Mouse (Mus musculus): ENCODE data around the gene Gcn1l1. TPM values are rescaled to one million over a fixed set of nuclear protein-coding genes. Genes with fewer than 3 reads are reported as not detected.

Gcn1l1 gene
- polyA plus RNA-seq, 1 experiment from 2014 or later = 46.1 TPM

GRCm38 (mm10) chr5:115551799-115552198, 13.3 kb upstream of the Gcn1l1 start:
- Histone ChIP-seq H3K27ac (replicated peaks) (no peak overlapping the region), H3K36me3 (peaks cover 5% of the 10 kb centered on the region; the same call in 1 of the 2 replicates), H3K9me3 (no peaks in the 10 kb centered on the region), H3K4me3 (no peak overlapping the region), H3K9ac (replicated peaks) (no peak overlapping the region), H3K27me3 (no peaks in the 10 kb centered on the region), H3K4me2 (replicated peaks) (no peak overlapping the region), H3K4me1 (no peaks in the 10 kb centered on the region)
- ATAC-seq (replicated peaks) = no peak
- 84% methylated on average over 13 of the region's 13 CpGs for WGBS

- H3K9ac ChIP-seq (replicated peaks) = no peak overlapping the region
- no peak overlapping the region for H3K4me3 ChIP-seq
- H3K4me1 ChIP-seq = no peaks in the 10 kb centered on the region
- ATAC-seq (replicated peaks) = no peak
- no peak overlapping the region for H3K27ac ChIP-seq (replicated peaks)
- peaks cover 5% of the 10 kb centered on the region; the same call in 1 of the 2 replicates for H3K36me3 ChIP-seq
- H3K4me2 ChIP-seq (replicated peaks) = no peak overlapping the region
- no peaks in the 10 kb centered on the region for H3K27me3 ChIP-seq
- 86% methylated on average over 33 of the region's 33 CpGs for WGBS
- no peaks in the 10 kb centered on the region for H3K9me3 ChIP-seq
Observed at GRCm38 (mm10) chr5:115553801-115554420, 11.1 kb upstream of the Gcn1l1 start.

- Histone ChIP-seq H3K9ac (replicated peaks) (no peak overlapping the region), H3K4me3 (no peak overlapping the region), H3K9me3 (no peaks in the 10 kb centered on the region), H3K4me1 (no peaks in the 10 kb centered on the region), H3K27ac (replicated peaks) (no peak overlapping the region), H3K27me3 (no peaks in the 10 kb centered on the region), H3K36me3 (peaks cover 5% of the 10 kb centered on the region; the same call in 1 of the 2 replicates), H3K4me2 (replicated peaks) (no peak overlapping the region)
- 95% methylated on average over 18 of the region's 18 CpGs for WGBS
- no peak for ATAC-seq (replicated peaks)
Observed at GRCm38 (mm10) chr5:115554536-115555291, 10.3 kb upstream of the Gcn1l1 start.

GRCm38 (mm10) chr5:115556217-115556616, 8.8 kb upstream of the Gcn1l1 start:
- Histone ChIP-seq H3K27ac (replicated peaks) (no peak overlapping the region), H3K4me3 (no peak overlapping the region), H3K9me3 (no peaks in the 10 kb centered on the region), H3K36me3 (peaks cover 8% of the 10 kb centered on the region), H3K27me3 (no peaks in the 10 kb centered on the region), H3K4me2 (replicated peaks) (no peak overlapping the region), H3K4me1 (peaks cover 12% of the 10 kb centered on the region), H3K9ac (replicated peaks) (no peak overlapping the region)
- no peak for ATAC-seq (replicated peaks)
- WGBS = 11% methylated on average over 8 of the region's 8 CpGs

GRCm38 (mm10) chr5:115558182-115558794, 6.8 kb upstream of the Gcn1l1 start:
- 93% methylated on average over 14 of the region's 14 CpGs for WGBS
- Histone ChIP-seq H3K4me1 (peaks cover 18% of the 10 kb centered on the region), H3K27me3 (no peaks in the 10 kb centered on the region), H3K9me3 (no peaks in the 10 kb centered on the region), H3K9ac (replicated peaks) (no peak overlapping the region), H3K36me3 (peaks cover 23% of the 10 kb centered on the region), H3K27ac (replicated peaks) (no peak overlapping the region), H3K4me3 (no peak overlapping the region), H3K4me2 (replicated peaks) (no peak overlapping the region)
- no peak for ATAC-seq (replicated peaks)

- Histone ChIP-seq H3K9me3 (no peaks in the 10 kb centered on the region), H3K27ac (replicated peaks) (peak within 1 kb of the TSS; percentile 84), H3K9ac (replicated peaks) (peak within 1 kb of the TSS; percentile 99), H3K4me1 (peaks cover 26% of the 10 kb centered on the region), H3K36me3 (peaks cover 32% of the 10 kb centered on the region), H3K27me3 (no peaks in the 10 kb centered on the region), H3K4me3 (peak within 1 kb of the TSS; percentile 98), H3K4me2 (replicated peaks) (peak within 1 kb of the TSS; percentile 47)
- peak; percentile 99 for ATAC-seq (replicated peaks)
- WGBS = under 1% methylated on average over 78 of the region's 78 CpGs
Observed at GRCm38 (mm10) chr5:115559237-115560101, 5.6 kb upstream of the Gcn1l1 start, which contains the start of gene Rplp0. Gene Rplp0 (plus strand): TSS chr5:115559467.

- Histone ChIP-seq H3K9me3 (no peaks in the 10 kb centered on the region), H3K9ac (replicated peaks) (peak overlapping the region; percentile 99), H3K4me2 (replicated peaks) (peak overlapping the region; percentile 47), H3K4me1 (peaks cover 29% of the 10 kb centered on the region), H3K27me3 (no peaks in the 10 kb centered on the region), H3K36me3 (peaks cover 32% of the 10 kb centered on the region), H3K27ac (replicated peaks) (no peak overlapping the region), H3K4me3 (peak overlapping the region; percentile 98)
- ATAC-seq (replicated peaks) = no peak
- WGBS = 41% methylated on average over 13 of the region's 13 CpGs
Observed at GRCm38 (mm10) chr5:115560336-115560905, 4.6 kb upstream of the Gcn1l1 start.

GRCm38 (mm10) chr5:115563771-115564585, 1.1 kb upstream of the Gcn1l1 start:
- Histone ChIP-seq H3K4me1 (peaks cover 43% of the 10 kb centered on the region), H3K9ac (replicated peaks) (peak overlapping the region; percentile 86; the same call in 1 of the 2 replicates), H3K9me3 (no peaks in the 10 kb centered on the region), H3K4me2 (replicated peaks) (peak overlapping the region; percentile 76), H3K27me3 (no peaks in the 10 kb centered on the region), H3K36me3 (peaks cover 32% of the 10 kb centered on the region), H3K27ac (replicated peaks) (peak overlapping the region; percentile 59), H3K4me3 (peak overlapping the region; percentile 84)
- no peak for ATAC-seq (replicated peaks)
- 44% methylated on average over 5 of the region's 5 CpGs for WGBS

- H3K4me1 ChIP-seq = peaks cover 38% of the 10 kb centered on the region
- under 1% methylated on average over 42 of the region's 46 CpGs for WGBS
- no peak; the same call in 1 of the 2 replicates for ATAC-seq (replicated peaks)
Observed at GRCm38 (mm10) chr5:115565403-115565802, 349 bp downstream of the Gcn1l1 start.

GRCm38 (mm10) chr5:115568681-115569080, 3.6 kb downstream of the Gcn1l1 start:
- WGBS = 60% methylated on average over 10 of the region's 10 CpGs
- Histone ChIP-seq H3K27me3 (no peaks in the 10 kb centered on the region), H3K9ac (replicated peaks) (no peak overlapping the region), H3K36me3 (peaks cover 28% of the 10 kb centered on the region), H3K27ac (replicated peaks) (no peak overlapping the region), H3K4me3 (no peak overlapping the region), H3K9me3 (no peaks in the 10 kb centered on the region), H3K4me1 (peaks cover 25% of the 10 kb centered on the region), H3K4me2 (replicated peaks) (no peak overlapping the region)
- ATAC-seq (replicated peaks) = no peak

More at GRCm38 (mm10) chr5:115565403-115565802, 349 bp downstream of the Gcn1l1 start:
- peaks cover 32% of the 10 kb centered on the region for H3K36me3 ChIP-seq
- peak overlapping the region; percentile 76 for H3K4me2 ChIP-seq (replicated peaks)
- peak overlapping the region; percentile 84 for H3K4me3 ChIP-seq
- peak overlapping the region; percentile 59 for H3K27ac ChIP-seq (replicated peaks)
- peak overlapping the region; percentile 86 for H3K9ac ChIP-seq (replicated peaks)
- H3K9me3 ChIP-seq = no peaks in the 10 kb centered on the region
- no peaks in the 10 kb centered on the region for H3K27me3 ChIP-seq

All from forebrain, embryonic 15.5 days (tissue).